Mouse (Mus musculus) forebrain, embryonic 16.5 days (tissue): ENCODE results near the gene Cdiptos. TPM values are rescaled to one million over a fixed set of nuclear protein-coding genes. Genes with fewer than 3 reads are reported as not detected.

Experiments used
- ATAC-seq: fragments of 200-750 bp; cut with Nextera tagmentation; 2 replicates; pipeline ENCODE4 v1.8.0; 2017; ENCODE audit warnings: mild to moderate bottlenecking, moderate library complexity
- H3K27ac ChIP-seq: fragments of 300-500 bp; sonication (generic); 2 replicates; pipeline ENCODE4 v1.5.1; 2014; ENCODE audit warnings: low read length, control low read depth
- H3K27me3 ChIP-seq: fragments of 300-500 bp; sonication (generic); replicated peaks from 2 replicates; pipeline ENCODE4 v1.6.1; 2014; ENCODE audit warnings: low read length; ENCODE audit not compliant: control insufficient read depth, insufficient read depth
- H3K36me3 ChIP-seq: fragments of 300-500 bp; sonication (generic); 2 replicates; pipeline ENCODE4 v1.6.1; 2014; ENCODE audit not compliant: control insufficient read depth, insufficient read depth
- H3K4me1 ChIP-seq: fragments of 300-500 bp; sonication (generic); replicated peaks from 2 replicates; pipeline ENCODE4 v1.6.1; 2014; ENCODE audit warnings: low read length; ENCODE audit not compliant: control insufficient read depth, insufficient read depth
- H3K4me2 ChIP-seq: fragments of 300-500 bp; sonication (generic); 2 replicates; pipeline ENCODE4 v1.6.1; 2014; ENCODE audit warnings: mild to moderate bottlenecking, low read length, control low read depth
- H3K4me3 ChIP-seq: fragments of 300-500 bp; sonication (generic); replicated peaks from 2 replicates; pipeline ENCODE4 v1.5.1; 2014; ENCODE audit warnings: mild to moderate bottlenecking, low read length, control low read depth
- H3K9ac ChIP-seq: fragments of 300-500 bp; sonication (generic); replicated peaks from 2 replicates; pipeline ENCODE4 v1.6.1; 2014; ENCODE audit warnings: low read depth, low read length, control low read depth
- H3K9me3 ChIP-seq: fragments of 300-500 bp; sonication (generic); 2 replicates; pipeline ENCODE4 v1.6.1; 2016; ENCODE audit warnings: low read length; ENCODE audit not compliant: control insufficient read depth
- WGBS: fragments of 180-500 bp; shearing (Covaris S2); extraction: QIAGEN DNeasy Blood & Tissue Kit; methylation state at CpG from one replicate; pipeline ENCODE4 v1.1.7; 2014; 5-methylcytosine and 5-hydroxymethylcytosine counted together
- polyA plus RNA-seq: library from polyadenylated mRNA; unstranded; fragments of >200 nt; fragmentation: Nextera tagmentation; extraction: Ambion mirVana; gene quantifications from 2 replicates; pipeline ENCODE4 v1.2.1, GENCODE M21; 2015

Cdiptos gene
- polyA plus RNA-seq, 1 experiment from 2014 or later: 1.2 TPM

DNA sequence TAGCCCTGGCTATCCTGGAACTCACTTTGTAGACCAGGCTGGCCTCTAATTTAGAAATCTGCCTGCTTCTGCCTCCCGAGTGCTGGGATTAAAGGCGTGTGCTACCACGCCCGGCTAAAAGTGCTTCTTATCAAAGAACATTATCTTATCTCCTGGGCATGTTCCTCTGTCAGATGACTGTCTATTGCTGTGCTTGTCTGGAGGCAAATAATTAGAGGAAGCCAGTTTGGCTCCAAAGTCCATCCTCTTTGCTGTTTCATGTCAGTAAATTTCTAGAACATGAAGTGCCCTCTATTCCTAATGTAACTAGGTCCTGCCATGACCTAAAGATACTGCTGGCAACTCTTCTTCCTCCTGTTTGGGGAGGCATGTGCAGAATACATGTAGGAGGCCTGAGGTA lies 6.2 kb upstream of the Cdiptos start:
- no peak overlapping the region for H3K27ac ChIP-seq
- H3K4me2 ChIP-seq: no peak overlapping the region
- ATAC-seq: no peak
- no peak overlapping the region for H3K4me3 ChIP-seq
- no peaks in the 10 kb centered on the region for H3K9me3 ChIP-seq
- no peak overlapping the region for H3K9ac ChIP-seq
- H3K36me3 ChIP-seq: peaks cover 9% of the 10 kb centered on the region; the same call in 1 of the 2 replicates
- 97% methylated on average over 4 of the region's 4 CpGs for WGBS
- peaks cover 7% of the 10 kb centered on the region for H3K4me1 ChIP-seq
- H3K27me3 ChIP-seq: no peaks in the 10 kb centered on the region

DNA sequence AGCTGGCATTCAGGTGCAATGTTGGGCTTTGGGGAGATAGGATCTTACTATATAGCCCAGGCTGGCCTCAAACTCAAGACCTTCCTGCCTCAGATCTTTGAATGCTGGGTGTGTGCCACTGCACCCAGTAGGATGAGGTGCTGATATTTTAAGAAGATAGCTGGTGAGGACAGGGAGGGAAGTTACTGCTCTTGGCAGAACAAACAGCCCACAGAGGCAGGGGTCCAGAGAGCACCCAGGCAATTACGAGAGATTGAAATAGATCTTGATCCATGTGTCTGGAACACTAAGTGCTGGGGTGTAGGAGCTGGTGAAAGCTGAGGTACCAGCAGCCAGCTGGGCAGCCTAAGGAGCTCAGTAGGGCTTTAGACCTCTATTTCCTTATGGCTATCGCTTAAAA lies 5.7 kb upstream of the Cdiptos start:
- H3K36me3 ChIP-seq: peaks cover 9% of the 10 kb centered on the region; the same call in 1 of the 2 replicates
- H3K9ac ChIP-seq: no peak overlapping the region
- no peaks in the 10 kb centered on the region for H3K27me3 ChIP-seq
- H3K4me1 ChIP-seq: peaks cover 10% of the 10 kb centered on the region
- no peaks in the 10 kb centered on the region for H3K9me3 ChIP-seq
- no peak for ATAC-seq
- H3K4me2 ChIP-seq: no peak overlapping the region
- no peak overlapping the region for H3K27ac ChIP-seq
- 80% methylated on average over 2 of the region's 2 CpGs for WGBS
- H3K4me3 ChIP-seq: no peak overlapping the region

DNA sequence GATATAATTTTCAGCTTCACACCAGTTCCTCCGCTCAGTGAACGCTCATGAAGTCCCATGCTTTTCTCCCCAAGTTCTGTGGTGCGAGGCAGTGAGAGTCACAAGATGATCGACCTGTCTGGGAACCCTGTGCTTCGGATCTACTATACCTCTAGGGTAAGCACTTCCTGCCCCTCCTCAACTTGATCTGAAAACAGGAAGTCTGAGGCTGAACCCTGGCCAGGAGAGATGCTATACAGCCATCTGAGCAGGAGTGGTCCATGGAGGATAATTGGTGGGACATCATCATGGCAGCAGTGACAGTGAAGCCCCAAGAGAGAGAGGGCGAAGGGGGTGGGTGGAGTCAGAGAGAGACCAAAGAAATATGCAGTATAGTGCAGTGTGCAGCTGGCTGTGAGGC lies 2.9 kb upstream of the Cdiptos start:
- Histone ChIP-seq H3K27ac (no peak overlapping the region), H3K27me3 (no peaks in the 10 kb centered on the region), H3K9ac (no peak overlapping the region), H3K4me3 (no peak overlapping the region), H3K4me2 (no peak overlapping the region), H3K36me3 (peaks cover 9% of the 10 kb centered on the region; the same call in 1 of the 2 replicates), H3K4me1 (peaks cover 15% of the 10 kb centered on the region), H3K9me3 (no peaks in the 10 kb centered on the region)
- no peak for ATAC-seq
- 90% methylated on average over 6 of the region's 6 CpGs for WGBS

DNA sequence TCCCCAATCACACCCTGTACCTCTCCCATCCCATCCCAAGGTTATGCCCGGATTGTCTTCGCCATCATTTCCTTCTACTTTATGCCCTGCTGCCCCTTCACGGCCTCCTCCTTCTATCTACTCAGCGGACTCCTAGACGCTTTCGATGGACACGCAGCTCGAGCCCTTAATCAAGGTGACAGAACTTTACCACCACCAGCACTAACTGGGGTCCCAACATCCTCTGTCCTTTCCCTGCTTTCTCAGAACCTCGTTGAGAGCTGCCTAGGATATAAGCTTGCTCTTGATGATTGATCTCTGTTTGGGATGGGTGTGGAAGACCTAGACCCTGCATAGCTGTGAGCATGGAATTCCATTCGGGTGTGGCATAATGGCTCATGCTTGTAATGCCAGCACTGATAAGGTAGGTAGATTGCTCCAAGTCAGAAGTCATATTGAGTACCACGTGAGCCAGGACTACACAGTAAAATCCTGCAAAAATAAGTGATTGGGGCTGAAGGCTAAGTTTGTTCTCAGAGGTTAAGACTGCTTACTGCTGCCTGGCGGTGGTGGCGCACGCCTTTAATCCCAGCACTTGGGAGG lies 1.1 kb upstream of the Cdiptos start:
- H3K4me2 ChIP-seq: peak overlapping the region; percentile 92
- H3K9me3 ChIP-seq: no peaks in the 10 kb centered on the region
- 31% methylated on average over 14 of the region's 14 CpGs for WGBS
- H3K9ac ChIP-seq: peak overlapping the region; percentile 95
- no peaks in the 10 kb centered on the region for H3K27me3 ChIP-seq
- no peak overlapping the region for H3K27ac ChIP-seq
- peaks cover 12% of the 10 kb centered on the region for H3K36me3 ChIP-seq
- H3K4me1 ChIP-seq: peaks cover 15% of the 10 kb centered on the region
- peak overlapping the region; percentile 78 for H3K4me3 ChIP-seq
- ATAC-seq: no peak

DNA sequence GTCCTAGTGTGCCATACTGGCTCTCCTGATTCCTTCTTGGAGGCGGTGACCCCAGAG lies 177 bp downstream of the Cdiptos start, which contains the start of gene Cdipt:
Cdipt (plus strand) TSS at position 22 of the 57 bp plus-strand sequence.
- Histone ChIP-seq H3K27me3 (no peaks in the 10 kb centered on the region), H3K9ac (peak within 1 kb of the TSS; percentile 95), H3K9me3 (no peaks in the 10 kb centered on the region), H3K4me2 (peak within 1 kb of the TSS; percentile 92), H3K4me1 (peaks cover 15% of the 10 kb centered on the region), H3K27ac (peak within 1 kb of the TSS; percentile 99), H3K4me3 (peak within 1 kb of the TSS; percentile 78), H3K36me3 (peaks cover 18% of the 10 kb centered on the region)
- ATAC-seq: no peak
- WGBS: 0% methylated on average over 1 of the region's 1 CpGs

DNA sequence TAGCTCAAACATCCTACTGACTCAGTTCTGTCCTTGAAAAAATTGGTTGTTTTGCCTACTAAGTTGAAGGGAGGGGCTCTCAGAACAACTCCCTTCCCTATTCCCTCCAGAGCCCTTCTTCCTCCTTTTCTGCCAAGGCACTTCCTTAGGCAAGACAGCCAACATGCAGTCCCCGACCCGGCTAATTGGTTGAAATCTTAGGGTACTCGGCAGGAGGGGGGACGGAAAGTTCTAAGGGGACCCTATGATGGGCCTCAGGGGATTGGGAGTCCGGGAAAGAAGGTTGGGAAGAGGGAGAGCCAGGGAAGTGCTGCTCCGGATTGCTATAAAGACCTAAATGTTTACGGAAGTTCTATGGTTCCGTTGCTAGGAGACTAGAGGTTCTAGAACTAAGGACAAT lies 405 bp downstream of the Cdiptos start:
- WGBS: 9% methylated on average over 8 of the region's 8 CpGs
- Histone ChIP-seq H3K9me3 (no peaks in the 10 kb centered on the region), H3K27ac (no peak overlapping the region; the same call in 1 of the 2 replicates), H3K9ac (peak overlapping the region; percentile 11; the same call in 1 of the 2 replicates), H3K4me1 (peaks cover 15% of the 10 kb centered on the region), H3K36me3 (peaks cover 19% of the 10 kb centered on the region), H3K27me3 (no peaks in the 10 kb centered on the region), H3K4me2 (peak overlapping the region; percentile 49), H3K4me3 (peak overlapping the region; percentile 78)
- ATAC-seq: no peak

DNA sequence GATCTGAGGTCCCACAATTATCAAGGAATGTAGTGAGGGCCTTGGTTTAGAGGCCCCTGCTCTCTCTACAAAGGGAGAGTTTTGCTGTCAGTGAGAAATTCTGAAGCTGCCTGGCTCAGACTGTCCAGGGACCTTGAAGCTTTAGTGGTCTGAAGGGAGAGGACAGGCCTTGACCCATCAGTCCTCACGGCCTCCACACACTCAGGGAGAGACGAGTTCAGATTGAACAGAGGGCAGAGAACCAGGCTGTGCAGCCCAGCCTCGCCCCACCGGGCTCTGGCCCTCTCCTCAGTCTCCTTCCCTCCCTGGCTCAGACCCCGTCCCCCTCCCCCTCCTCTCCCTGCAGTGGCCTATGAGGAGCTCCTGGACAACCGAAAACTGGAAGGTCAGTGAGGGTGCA lies 8.5 kb downstream of the Cdiptos start:
- Histone ChIP-seq H3K9ac (no peak overlapping the region), H3K4me2 (no peak overlapping the region), H3K36me3 (peaks cover 16% of the 10 kb centered on the region), H3K27ac (no peak overlapping the region), H3K4me3 (no peak overlapping the region), H3K4me1 (no peaks in the 10 kb centered on the region), H3K9me3 (no peaks in the 10 kb centered on the region), H3K27me3 (0 out of 2 replicates have a peak, but pooled peaks cover 1% of the 10 kb centered on the region)
- no peak for ATAC-seq
- WGBS: 62% methylated on average over 6 of the region's 6 CpGs

DNA sequence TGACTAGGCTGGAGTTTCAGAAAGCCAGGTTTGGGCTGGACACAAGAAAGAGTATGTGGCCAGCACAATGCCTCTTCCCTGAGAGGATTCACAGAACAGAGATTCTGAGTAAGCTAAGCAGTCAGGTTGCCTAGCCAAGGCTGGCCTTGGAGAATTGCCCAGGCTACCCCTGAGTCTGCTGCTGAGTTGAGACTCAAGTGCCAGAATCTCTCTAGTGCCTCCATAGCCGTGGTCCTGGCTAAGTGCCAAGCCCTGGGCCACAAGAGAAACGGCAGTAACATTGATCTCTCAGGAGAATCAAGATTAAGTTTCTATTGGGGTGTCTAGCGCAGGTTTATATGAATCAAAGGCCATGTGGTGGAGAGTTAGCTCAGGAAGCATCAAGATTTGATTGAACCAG lies 10.3 kb downstream of the Cdiptos start:
- H3K4me1 ChIP-seq: no peaks in the 10 kb centered on the region
- H3K27me3 ChIP-seq: 0 out of 2 replicates have a peak, but pooled peaks cover 8% of the 10 kb centered on the region
- no peak for ATAC-seq
- H3K27ac ChIP-seq: no peak overlapping the region
- peaks cover 12% of the 10 kb centered on the region for H3K36me3 ChIP-seq
- H3K4me3 ChIP-seq: no peak overlapping the region
- no peak overlapping the region for H3K4me2 ChIP-seq
- H3K9me3 ChIP-seq: no peaks in the 10 kb centered on the region
- WGBS: 45% methylated on average over 3 of the region's 3 CpGs
- H3K9ac ChIP-seq: no peak overlapping the region

DNA sequence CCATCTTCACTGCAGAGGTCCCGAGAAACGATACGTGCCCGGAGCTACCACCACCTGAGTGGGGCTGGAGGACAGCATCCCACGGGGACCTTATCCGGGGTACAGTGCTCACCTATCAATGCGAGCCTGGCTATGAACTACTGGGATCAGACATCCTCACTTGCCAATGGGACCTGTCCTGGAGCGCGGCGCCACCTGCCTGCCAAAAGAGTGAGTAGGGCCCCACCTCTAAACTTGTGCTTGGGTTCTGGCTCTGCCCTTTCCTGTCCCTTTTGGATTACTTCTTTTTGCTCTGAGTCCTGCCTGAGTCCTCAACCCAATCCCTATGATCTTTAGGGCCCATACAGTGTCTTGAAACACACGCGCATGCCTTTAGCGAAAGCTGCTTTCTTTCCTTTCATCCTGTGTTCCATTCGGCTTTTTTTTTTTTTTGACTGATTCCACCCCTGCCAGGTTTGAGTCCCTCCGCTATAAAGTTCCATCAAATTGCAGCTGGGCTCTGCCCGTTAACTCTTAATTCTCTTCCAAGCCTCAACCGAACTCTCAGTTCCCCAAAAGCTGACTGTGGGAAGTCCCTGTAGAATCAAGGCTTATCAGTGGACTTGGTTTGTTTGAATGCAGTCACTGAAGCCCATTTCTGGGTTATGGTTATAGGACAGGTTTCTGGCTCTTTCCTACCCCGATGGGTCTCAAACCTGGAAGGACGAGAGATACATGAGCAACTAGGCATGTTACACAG lies 12.2 kb downstream of the Cdiptos start:
- H3K4me3 ChIP-seq: no peak overlapping the region
- no peak overlapping the region for H3K27ac ChIP-seq
- H3K27me3 ChIP-seq: 0 out of 2 replicates have a peak, but pooled peaks cover 8% of the 10 kb centered on the region
- no peak for ATAC-seq
- H3K36me3 ChIP-seq: peaks cover 17% of the 10 kb centered on the region
- no peaks in the 10 kb centered on the region for H3K9me3 ChIP-seq
- H3K4me1 ChIP-seq: no peaks in the 10 kb centered on the region
- 25% methylated on average over 19 of the region's 19 CpGs for WGBS
- H3K9ac ChIP-seq: no peak overlapping the region
- H3K4me2 ChIP-seq: no peak overlapping the region
